Mouse (Mus musculus) A20 (cell line): ENCODE measurements around the gene Ttc7b.

ENCODE experiments used
- DNase-seq: peaks from one replicate; pipeline ENCODE4 v3.0.0-alpha.2; 2011; ENCODE audit warnings: low read depth, low spot score

Ttc7b gene

DNA sequence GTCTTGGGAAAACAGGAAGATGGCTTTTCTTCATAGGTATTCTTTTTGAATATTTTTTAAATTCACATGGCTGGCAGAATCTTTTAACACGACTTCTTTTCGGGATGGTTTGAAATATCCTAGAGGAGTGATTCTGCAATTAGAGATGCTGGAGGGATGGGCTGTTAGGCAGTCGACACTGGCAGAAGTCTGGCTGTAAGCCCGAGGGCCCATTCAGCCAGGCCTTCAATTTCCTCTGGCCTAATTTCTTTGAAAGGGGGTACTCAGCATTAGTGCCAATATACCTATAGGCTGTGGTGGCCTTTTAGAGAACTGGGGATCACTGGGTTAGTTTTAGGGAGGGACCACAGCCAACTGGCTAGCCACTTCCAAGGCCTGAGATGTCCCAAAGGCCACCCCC lies 211.4 kb downstream of the Ttc7b start:
- no peak for DNase-seq

DNA sequence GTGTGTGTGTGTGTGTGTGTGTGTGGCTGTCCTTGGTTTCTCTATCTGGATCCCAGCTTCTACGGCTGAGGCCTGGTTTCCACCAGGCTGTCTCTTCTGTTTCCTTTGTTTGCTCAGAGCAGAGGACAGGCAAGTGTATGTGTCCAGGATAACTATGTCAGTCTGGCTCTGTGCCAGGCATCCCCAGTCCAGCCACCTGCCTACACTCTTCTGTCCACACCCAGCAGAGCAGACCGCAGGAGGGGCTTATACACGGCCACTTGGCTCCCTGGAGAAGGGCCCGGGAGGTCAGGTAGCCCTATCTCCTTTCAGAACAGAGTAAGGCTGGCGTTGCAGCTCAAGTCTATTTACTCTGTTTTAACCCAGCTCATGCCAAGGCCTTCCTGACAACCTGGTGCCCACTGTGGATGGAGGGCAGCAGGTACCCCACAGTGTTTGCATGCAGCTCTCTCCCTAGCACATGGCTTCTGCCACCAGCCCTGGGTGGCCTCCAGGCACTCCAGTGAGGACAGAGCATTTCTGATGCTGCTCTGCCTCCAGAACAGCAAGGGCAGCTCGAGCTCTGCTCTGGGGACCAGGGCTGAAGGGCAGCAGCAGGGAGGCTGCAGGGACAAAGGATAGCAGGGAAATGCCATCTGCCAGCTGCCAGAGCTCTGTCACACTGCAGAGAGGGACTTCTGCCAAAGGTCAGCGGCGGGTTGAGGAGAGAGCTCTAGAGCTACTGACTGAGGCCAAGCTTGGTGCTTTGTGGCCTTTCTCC lies 212.9 kb downstream of the Ttc7b start:
- DNase-seq, result no peak

DNA sequence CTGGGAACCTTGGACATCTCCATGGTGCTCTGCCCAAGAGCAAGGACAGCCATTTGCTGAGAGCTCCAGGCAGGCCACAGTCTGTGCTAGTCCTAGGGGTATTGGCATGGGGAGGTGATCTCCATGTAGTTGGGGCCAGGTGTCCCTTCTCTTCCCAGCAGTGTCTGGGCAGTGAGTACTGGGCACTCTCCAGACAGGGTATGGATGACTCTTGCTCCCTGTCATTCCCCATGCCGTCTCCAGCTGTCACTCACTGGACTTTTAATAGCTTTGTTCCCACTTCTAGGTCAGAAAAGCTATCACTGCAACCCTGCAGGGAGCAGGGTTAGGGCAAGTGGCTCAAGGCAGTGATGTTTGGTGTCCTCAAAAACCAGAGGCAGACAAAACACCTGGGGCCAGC lies 214.3 kb downstream of the Ttc7b start:
- DNase-seq, result no peak

DNA sequence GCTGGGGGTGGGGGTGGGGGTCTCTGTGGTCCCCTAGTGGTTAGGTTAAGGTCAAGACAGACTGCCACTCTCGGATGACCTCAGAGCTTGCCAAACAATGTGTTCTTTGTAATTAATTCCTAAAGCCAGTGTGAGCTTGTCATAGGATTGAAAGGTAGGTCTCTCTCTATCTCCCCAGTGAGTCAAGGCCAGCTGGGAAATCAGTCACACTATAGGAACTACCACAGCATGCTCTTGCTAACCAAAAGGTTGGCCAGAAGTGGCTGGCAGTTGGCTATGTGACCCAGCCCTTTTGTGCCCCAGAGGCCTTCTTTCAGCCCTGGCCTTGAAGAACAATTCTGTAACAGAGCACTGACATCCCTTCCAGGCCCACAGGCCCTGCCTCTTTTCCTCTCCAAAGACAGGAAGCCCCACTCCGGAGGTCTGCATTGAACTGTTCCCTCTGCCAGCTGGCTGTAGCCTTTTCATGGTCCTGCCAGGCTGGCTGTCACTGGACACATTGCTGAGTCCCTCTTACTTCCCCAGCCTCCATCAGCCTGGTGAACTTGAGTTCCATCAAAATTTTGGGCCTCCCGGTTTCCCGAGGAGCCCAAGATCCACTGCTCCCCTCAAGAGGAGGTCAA lies 215.5 kb downstream of the Ttc7b start:
- DNase-seq, result no peak

DNA sequence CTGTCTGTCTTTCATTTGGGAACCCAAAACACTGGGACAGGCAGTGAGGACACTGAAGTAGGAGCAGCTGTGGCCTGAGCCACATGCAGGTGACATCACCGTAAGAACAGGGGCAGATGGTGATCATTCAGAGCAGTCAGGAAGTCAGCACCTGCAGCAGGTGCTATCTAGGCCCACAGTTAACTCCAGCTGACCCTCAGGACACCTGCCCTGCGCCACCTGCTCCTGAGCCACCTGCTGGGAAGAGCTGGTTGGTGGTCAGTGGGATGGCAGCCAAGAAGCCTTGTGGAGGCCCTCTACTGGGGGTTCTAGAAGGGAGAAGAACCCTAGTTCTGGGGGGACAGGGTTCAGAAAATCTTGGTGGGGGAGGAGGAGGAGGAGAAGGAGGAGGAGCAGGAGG lies 216.3 kb downstream of the Ttc7b start:
- peak; percentile 51 for DNase-seq

DNA sequence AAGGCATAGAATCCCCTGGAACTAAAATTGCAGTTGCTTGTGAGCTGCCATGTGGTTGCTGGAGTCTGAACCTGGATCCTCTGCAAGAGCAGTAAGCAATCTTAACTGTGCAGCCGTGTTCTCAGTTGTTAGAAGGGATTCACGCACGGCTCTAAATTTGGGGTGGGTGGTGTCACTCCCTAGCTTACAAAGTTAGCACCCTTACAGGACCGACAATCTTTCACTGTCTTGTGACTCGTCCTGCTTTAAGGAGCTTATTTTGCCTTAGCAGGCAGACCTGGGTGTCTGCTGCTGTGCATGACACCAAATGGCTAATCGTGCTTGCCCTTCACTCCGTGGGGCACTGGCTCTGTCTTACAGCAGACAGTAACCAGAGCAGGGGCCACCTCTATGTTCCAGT lies 217.5 kb downstream of the Ttc7b start:
- DNase-seq, result no peak

DNA sequence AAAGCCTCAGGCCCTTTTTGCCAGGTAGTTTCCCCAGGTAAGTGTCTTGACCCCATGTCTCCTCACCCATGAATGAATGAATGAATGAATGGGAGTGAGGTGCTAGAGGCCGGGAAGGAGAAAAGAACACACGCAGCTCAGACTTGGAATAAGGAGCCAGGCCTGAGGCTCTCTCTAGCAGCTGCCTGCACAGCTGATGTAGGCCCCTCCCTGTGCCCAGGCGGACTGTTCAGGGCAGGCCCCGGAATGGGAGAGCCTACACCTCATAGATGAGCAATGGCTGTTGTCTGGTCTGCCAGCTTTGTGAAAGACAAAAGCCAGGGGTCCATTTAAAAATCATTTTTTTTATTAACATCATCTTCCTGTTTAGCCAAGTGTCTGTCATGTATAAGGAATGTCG lies 220.2 kb downstream of the Ttc7b start:
- no peak for DNase-seq

DNA sequence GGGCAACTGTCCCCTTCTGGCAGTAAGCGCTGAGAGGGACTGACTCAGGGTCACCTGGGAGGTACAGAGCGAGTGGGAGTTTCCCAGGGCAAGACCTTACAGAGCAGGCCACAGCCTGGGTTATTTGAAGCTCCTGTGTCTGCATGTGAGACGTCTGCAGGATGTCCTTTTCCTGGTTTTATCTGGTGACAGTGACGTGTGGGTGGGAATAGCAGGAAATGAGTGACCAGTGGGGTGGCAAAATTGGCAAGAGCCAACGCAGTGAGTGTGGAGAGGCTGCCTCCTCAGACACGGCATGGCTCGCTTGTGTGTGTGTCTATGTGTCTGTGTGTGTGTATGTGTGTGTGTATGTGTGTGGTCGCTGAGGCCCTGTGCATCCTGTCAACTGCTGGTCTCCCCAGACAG lies 221.3 kb downstream of the Ttc7b start:
- DNase-seq, result no peak

DNA sequence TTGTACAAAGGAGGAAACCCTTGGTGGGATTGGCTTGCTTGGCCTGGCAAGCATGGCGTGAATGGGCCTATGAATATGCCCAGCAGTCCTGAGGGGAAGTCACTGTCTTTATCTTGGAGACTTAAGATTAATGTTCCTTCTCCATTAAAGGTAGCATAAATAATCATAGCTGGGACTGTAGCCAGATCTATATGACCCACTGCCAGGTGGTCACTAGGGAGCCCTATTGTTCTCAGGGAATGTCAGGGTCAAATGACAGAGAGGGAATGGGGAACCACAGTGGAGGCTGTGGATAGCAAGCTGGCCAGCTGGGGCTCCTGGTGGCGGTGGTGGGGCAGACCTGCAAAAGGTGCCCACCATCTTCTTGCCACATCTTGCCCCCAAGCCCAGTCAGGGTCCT lies 221.8 kb downstream of the Ttc7b start:
- no peak for DNase-seq

DNA sequence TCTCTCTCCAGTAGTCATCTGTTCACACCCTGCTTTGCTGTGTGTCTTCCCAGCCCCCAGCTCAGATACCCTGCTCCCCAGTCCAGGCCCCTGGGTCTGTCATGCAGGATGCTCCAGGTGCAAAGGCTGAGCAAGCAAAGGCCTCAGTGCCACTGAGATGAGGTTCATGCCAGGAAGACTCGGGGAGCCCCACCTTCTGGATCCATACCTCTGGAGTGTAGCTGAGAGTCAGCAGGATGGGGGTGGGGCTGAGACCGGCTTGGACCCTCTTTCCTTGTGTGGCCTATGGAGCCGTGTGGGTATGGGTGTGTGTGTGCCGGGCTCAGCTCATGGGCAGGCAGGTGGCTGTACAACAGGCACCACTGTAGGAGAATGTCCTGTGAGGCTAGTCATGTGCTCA lies 222.7 kb downstream of the Ttc7b start:
- no peak for DNase-seq

DNA sequence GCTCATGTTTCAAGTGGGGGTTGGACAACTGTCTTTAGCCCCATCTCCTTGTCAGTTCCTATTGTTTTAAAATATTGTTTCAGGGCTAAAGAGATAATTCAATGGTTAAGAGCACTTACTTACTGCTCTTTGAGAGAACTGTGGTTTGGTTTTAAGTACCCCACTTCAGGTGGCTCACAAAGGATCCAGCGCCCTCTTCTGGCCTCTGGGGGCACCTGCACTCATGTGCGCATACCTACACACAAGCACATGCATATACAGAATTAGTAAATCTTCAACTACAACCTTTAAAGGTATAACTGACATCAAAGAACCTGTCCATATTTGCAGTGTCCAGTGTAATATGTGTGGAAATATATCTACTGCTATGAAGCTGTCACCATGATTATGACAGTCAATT lies 226.2 kb downstream of the Ttc7b start:
- peak; percentile 42 for DNase-seq

DNA sequence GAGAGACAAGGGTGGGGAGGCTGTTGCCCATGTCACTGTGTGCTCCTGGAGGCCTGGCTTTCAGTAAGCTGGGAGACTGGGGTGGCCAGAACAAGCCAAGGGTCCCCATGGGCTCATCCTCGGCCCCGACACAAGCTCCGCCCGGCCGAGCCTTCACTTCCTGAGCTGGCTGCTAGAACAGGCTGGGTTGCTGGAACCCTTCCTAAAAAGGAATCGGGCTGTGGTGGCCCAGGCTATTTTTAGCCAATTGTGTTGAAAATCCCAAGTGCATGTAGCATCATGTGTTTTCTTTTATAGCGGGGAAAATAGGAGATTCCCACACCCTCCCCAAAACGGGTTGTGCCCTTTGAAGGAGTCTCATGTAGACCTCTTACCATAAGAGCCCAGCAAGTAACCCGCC lies 226.7 kb downstream of the Ttc7b start:
- no peak for DNase-seq

DNA sequence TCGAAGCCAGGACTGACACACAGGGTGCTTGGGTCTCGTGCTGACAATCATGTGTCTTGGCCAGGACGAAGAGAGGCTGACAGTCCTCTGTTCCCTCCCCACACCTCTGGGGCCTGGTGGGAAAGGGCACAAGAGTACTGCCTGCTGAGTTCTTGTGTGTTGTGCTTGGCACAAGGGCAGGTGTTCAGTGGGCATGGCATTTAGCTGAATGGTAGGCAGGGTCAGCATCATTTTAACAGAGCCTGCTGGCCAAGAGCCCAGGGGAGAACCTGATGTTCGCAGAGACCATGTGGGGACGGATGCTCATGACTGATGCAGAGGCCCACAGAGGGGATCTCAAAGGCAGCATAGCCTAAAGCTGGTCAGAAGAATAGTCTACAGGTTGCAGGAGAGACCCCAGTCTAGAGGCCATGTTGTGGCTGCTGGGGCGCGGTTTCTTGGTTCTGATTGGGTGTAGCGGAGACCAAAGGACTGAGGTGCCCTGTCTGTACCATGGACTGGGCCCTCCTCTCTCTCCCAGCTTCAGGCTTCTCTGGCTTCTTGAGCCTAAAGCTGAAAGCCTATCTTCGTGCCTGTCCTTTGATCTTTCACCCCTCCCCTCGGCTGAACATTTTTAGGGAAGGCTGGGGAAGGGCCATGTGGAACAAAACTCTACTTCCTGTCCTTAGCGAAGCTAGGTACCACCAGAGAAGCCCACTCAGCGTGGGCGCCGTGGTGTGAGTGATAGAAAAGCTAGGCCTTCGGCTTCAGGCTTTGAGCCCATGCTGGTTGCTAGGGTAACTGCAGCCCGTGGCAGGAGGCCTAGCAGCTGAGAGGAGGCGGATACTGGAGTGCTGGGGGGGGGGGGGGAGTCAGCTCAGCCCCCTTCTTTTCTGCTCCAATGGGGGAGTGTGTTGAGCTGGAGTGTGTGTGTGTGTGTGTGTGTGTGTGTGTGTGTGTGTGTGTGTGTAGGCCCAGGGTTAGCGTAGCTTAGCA lies 229.6 kb downstream of the Ttc7b start:
- DNase-seq, result no peak

DNA sequence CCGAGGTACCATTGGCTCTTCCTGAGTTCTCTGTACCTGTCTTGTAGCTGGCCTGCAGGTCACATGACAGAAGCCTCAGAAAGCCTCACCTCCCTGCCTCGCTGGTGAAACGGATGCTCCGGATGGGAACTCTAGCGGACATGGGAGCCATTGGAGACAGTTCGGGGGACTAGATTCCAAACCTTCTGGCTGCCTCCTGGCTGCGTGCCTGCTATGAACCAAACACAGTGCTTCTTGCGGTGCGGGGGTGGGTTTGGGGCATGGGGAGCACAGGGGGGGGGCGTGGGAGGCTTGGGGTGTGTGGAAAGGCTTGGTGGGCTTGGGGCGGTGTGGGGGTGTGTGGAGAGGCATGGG lies 230.5 kb downstream of the Ttc7b start:
- no peak for DNase-seq

DNA sequence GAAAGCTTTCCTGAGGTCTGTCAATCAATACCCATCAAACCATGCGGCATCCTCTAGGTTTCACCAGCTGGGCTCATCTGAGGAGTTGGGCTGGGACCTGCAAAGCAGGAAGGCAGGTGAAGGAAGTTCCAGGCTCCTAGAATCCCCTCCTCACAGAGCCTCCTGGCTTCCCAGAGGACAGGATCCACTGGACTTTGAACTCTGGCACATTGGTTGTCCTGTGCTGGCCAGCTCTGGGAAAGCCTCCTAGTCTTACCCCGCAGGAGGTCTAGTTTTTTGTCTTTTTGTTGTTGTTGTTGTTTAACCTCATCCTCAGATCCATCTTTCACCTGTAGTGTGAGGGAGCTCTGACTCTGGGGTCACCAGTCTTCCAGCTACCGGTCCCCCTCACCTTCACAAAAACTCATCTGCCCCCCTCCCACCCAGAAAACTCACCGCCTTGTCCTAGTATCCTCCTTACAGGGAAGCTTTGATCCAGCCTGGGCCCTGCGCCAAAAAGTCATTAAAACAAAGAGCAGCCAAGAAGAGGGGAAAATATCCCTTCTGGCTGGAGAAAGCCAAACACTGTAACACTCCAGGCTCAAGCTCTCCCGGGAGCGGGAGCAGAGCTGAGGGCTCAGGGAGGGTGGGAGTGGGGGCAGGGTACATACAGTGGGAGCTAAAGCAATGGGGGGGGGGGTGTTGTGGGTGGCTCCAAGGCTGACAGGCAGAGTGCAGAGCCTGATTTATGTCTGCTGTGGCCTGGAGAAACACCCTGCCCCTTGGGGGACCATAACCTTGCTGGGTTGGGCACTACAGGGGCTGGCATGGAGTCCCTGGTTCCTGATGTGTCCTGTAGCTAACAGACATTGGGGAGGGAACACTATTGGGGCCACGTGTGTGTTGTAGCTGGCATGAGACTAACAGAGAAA lies 231.1 kb downstream of the Ttc7b start:
- no peak for DNase-seq

DNA sequence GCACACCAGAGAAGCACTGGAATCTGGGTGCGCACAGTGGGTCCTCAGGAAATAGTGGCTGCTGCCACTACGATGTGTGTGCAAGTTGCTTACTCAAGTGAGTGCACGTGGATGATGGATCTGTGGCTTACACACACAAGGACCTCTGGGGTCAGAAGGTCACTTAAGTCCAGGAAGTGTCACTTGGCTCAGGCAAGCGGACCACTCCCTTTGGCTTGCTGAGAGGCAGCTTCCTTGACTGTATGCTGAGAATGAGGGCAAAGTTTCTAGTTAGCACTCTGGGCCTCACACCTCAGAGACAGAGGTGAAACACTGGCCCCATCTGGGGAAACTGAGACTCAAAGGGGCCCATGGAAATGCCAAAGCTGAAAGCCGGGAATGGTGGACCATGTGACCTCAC lies 232.6 kb downstream of the Ttc7b start:
- DNase-seq, result no peak

DNA sequence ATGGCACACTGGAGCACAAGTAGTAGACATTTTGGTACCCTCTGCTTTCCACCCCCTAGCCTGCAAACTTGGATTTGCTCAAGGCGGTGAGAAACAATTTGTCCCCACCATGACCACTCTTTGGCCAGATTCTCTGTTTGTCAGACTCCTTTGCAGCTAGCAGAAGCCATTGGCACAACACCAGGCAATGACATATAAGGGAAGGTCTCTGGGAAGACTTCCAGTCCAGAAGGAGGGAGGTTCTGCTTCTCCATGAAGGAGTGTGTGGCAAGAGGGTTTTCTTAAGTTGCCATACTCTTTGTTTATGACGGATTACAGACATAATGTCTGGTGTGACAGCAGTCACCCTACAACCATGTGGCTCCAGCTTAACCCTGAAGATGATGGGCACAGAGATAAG lies 233.1 kb downstream of the Ttc7b start:
- DNase-seq, result no peak

DNA sequence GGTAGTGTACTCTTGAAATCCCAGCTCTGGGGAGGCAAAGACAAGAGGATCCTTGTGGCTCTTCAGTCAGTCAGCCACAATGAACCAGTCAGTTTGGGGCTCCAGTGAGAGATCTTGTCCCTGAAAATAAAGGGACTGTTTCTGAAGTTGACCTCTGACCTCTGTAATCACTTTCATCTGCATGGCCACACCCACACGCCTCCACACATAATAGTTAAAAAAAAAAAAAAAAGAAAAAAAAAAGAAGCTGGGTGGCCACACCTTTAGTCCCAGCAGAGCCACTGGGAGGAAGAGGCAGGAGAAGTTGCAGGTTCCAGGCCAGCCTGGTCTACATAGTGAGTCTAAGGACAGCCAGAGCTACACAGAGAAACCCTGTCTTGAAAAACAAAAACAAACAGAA lies 237.3 kb downstream of the Ttc7b start:
- no peak for DNase-seq

DNA sequence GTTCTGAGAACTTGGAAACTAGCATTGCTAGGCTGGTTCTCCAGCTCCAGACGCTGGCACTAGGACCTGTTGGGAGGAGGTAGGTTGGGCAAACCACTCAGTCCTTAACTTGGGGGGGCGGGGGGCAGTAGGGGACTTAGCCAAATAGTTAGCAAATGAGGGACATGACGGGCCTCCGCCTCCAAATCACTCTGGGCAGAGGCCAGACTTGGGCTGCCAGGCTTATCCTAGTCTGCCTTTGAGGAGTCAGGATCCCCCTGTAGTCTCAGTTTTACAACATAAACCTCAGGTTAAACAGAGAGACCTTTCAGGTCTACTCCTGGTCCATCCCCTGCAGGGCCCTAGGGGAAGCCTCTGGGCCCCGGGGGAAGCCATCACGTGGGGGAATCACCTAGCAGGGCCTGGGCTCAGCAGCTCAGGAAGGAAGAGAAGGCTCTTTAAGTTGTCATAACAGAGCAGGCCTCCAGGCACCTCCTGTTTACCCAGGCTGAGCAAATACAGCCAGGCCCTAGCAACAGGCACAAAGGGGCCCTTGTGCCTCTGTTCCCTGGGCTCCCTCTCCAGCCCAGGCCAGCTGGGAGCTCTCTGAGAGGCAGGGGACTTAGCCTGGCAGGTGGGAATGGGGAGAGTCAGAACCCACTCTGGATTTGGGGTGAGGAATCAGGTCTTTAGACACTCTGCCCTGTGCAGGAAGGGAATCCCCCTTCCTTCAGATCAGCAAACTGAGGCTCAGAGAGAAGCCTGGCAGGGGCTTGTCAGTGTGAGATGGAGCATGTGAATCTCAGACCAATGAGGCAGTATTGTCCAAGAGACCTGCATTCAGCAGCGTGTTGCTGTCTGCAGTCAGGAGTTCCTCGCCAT lies 238.4 kb downstream of the Ttc7b start:
- DNase-seq, result peak; percentile 37

DNA sequence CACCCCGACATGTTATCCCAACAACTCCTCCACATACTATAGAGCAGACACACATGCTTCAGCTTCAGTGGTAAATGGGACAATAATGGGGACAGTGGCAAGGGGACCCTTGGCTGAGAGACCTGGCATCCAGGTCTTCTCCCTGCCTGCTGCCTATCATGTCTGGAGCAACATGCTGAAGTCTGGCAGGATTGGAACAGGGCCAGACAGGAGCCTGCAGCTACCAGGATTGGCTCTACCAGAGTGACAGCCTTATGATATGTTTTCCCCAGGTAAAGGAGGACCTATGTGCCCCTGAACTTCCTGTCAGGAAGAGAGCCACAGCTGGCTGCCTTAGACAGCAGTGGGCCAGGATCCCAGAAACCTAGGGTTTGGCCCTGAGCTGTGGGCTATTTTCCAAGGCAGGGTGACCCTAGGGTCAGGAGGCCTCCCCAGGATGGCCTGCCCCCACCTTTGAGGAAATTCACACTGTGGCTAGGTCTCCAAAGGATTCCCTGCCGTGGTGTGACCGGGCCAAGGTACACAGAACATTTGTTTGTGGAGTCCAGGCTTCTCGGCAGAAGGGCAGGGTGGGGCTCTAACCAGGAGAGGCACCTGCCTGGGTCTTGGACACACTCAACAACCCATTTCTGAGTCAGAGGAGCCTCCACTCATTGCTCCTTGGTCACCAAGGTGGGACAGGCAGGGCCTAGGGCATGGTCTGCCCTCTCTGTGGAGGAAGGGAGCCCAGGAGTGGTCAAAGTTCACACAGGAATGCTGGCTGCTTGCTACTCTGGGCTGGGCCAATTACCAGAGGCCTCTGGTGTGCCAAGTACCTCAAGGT lies 239.4 kb downstream of the Ttc7b start:
- DNase-seq, result no peak
